Mouse (Mus musculus) intestine, embryonic 14.5 days (tissue): ENCODE data around the gene Psmd11. TPM values are rescaled to one million over a fixed set of nuclear protein-coding genes. Genes with fewer than 3 reads are reported as not detected.
"Not testable (repeated sequence)": the region's sequence is repeated elsewhere in the genome, so short reads cannot be mapped to it uniquely, and the experiment has no call there.

Experiments
- ATAC-seq: fragments of 200-750 bp; cut with Nextera tagmentation; replicated peaks from 2 replicates; pipeline ENCODE4 v1.8.0; 2017; ENCODE audit warnings: low read depth, moderate number of reproducible peaks, moderate TSS enrichment, moderate library complexity; ENCODE audit not compliant: low FRiP score, low TSS enrichment
- DNase-seq: peaks from one replicate; pipeline ENCODE4 v3.0.0-alpha.2; 2018; ENCODE audit warnings: low spot score
- H3K27ac ChIP-seq: fragments of 300-500 bp; sonication (generic); 2 replicates; pipeline ENCODE4 v1.5.1; 2014; ENCODE audit warnings: low read depth, mild to moderate bottlenecking, control low read depth
- H3K27me3 ChIP-seq: fragments of 300-500 bp; sonication (generic); replicated peaks from 2 replicates; pipeline ENCODE4 v1.6.1; 2014; ENCODE audit warnings: low read length, control low read depth; ENCODE audit not compliant: control insufficient read depth, insufficient read depth
- H3K36me3 ChIP-seq: fragments of 300-500 bp; sonication (generic); 2 replicates; pipeline ENCODE4 v1.6.1; 2014; ENCODE audit warnings: low read length, control low read depth; ENCODE audit not compliant: control insufficient read depth, insufficient read depth
- H3K4me1 ChIP-seq: fragments of 300-500 bp; sonication (generic); replicated peaks from 2 replicates; pipeline ENCODE4 v1.6.1; 2014; ENCODE audit warnings: low read length, control low read depth, mixed read lengths; ENCODE audit not compliant: control insufficient read depth, insufficient read depth
- H3K4me2 ChIP-seq: fragments of 300-500 bp; sonication (generic); 2 replicates; pipeline ENCODE4 v1.6.1; 2014; ENCODE audit warnings: low read length
- H3K4me3 ChIP-seq: fragments of 300-500 bp; sonication (generic); 2 replicates; pipeline ENCODE4 v1.5.1; 2014; ENCODE audit warnings: low read depth, low read length, control low read depth, mixed read lengths
- H3K9ac ChIP-seq: fragments of 300-500 bp; sonication (generic); 2 replicates; pipeline ENCODE4 v1.6.1; 2014; ENCODE audit warnings: mild to moderate bottlenecking, low read length
- H3K9me3 ChIP-seq: fragments of 300-500 bp; sonication (generic); 2 replicates; pipeline ENCODE4 v1.6.1; 2016; ENCODE audit warnings: low read length, control low read depth; ENCODE audit not compliant: control insufficient read depth
- WGBS: fragments of 180-500 bp; shearing (Covaris S2); extraction: QIAGEN DNeasy Blood & Tissue Kit; methylation state at CpG from one replicate; pipeline ENCODE4 v1.1.7; 2014; 5-methylcytosine and 5-hydroxymethylcytosine counted together
- polyA plus RNA-seq: library from polyadenylated mRNA; unstranded; fragments of >200 nt; fragmentation: Nextera tagmentation; extraction: Ambion mirVana; gene quantifications from 2 replicates; pipeline ENCODE4 v1.2.1, GENCODE M21; 2014

Psmd11 gene
- polyA plus RNA-seq, 1 experiment from 2014 or later, result 275 TPM

- peaks cover 88% of the 10 kb centered on the region for H3K36me3 ChIP-seq
- no peaks in the 10 kb centered on the region for H3K27me3 ChIP-seq
- WGBS, result 84% methylated on average over 1 of the region's 1 CpGs
- H3K9me3 ChIP-seq, result no peaks in the 10 kb centered on the region
- no peak for DNase-seq
- H3K4me1 ChIP-seq, result peaks cover 19% of the 10 kb centered on the region
- no peak overlapping the region for H3K9ac ChIP-seq
- ATAC-seq, result no peak
- H3K4me2 ChIP-seq, result no peak overlapping the region
- no peak overlapping the region for H3K27ac ChIP-seq
- H3K4me3 ChIP-seq, result no peak overlapping the region
Measured at GRCm38 (mm10) chr11:80389885-80390284, 38.5 kb upstream of the Psmd11 start.

- H3K36me3 ChIP-seq, result peaks cover 93% of the 10 kb centered on the region
- no peaks in the 10 kb centered on the region for H3K9me3 ChIP-seq
- WGBS, result 96% methylated on average over 2 of the region's 2 CpGs
- no peak overlapping the region for H3K27ac ChIP-seq
- 0 out of 2 replicates have a peak, but pooled peaks cover 3% of the 10 kb centered on the region for H3K4me1 ChIP-seq
- no peak overlapping the region for H3K9ac ChIP-seq
- DNase-seq, result no peak
- H3K27me3 ChIP-seq, result no peaks in the 10 kb centered on the region
- H3K4me2 ChIP-seq, result no peak overlapping the region
- H3K4me3 ChIP-seq, result no peak overlapping the region
- ATAC-seq, result no peak
Measured at GRCm38 (mm10) chr11:80391407-80392120, 36.9 kb upstream of the Psmd11 start.

GRCm38 (mm10) chr11:80395930-80396329, 32.5 kb upstream of the Psmd11 start:
- no peak for ATAC-seq
- H3K4me3 ChIP-seq, result no peak overlapping the region
- H3K9ac ChIP-seq, result no peak overlapping the region
- 89% methylated on average over 3 of the region's 3 CpGs for WGBS
- H3K4me1 ChIP-seq, result no peaks in the 10 kb centered on the region
- H3K27me3 ChIP-seq, result no peaks in the 10 kb centered on the region
- H3K9me3 ChIP-seq, result no peaks in the 10 kb centered on the region
- H3K36me3 ChIP-seq, result peaks cover 92% of the 10 kb centered on the region
- H3K4me2 ChIP-seq, result no peak overlapping the region
- no peak overlapping the region for H3K27ac ChIP-seq
- DNase-seq, result no peak

GRCm38 (mm10) chr11:80396617-80397016, 31.8 kb upstream of the Psmd11 start:
- DNase-seq (no peak), ATAC-seq (no peak)
- peaks cover 91% of the 10 kb centered on the region for H3K36me3 ChIP-seq
- H3K4me2 ChIP-seq, result no peak overlapping the region
- H3K27me3 ChIP-seq, result no peaks in the 10 kb centered on the region
- WGBS, result 90% methylated on average over 4 of the region's 4 CpGs
- H3K27ac ChIP-seq, result no peak overlapping the region
- H3K4me3 ChIP-seq, result no peak overlapping the region
- no peak overlapping the region for H3K9ac ChIP-seq
- no peaks in the 10 kb centered on the region for H3K4me1 ChIP-seq
- no peaks in the 10 kb centered on the region for H3K9me3 ChIP-seq

- peaks cover 65% of the 10 kb centered on the region for H3K36me3 ChIP-seq
- DNase-seq, H3K4me3 ChIP-seq, H3K4me2 ChIP-seq, H3K9me3 ChIP-seq, ATAC-seq, H3K9ac ChIP-seq, H3K27ac ChIP-seq, H3K4me1 ChIP-seq, H3K27me3 ChIP-seq: not testable (repeated sequence)
- 95% methylated on average over 6 of the region's 6 CpGs for WGBS
Measured at GRCm38 (mm10) chr11:80407878-80408277, 20.5 kb upstream of the Psmd11 start.

GRCm38 (mm10) chr11:80410377-80410776, 18.0 kb upstream of the Psmd11 start:
- H3K9me3 ChIP-seq, result no peaks in the 10 kb centered on the region
- peaks cover 47% of the 10 kb centered on the region for H3K36me3 ChIP-seq
- H3K27ac ChIP-seq, result no peak overlapping the region
- DNase-seq (no peak), ATAC-seq (no peak)
- no peak overlapping the region for H3K4me3 ChIP-seq
- H3K4me2 ChIP-seq, result no peak overlapping the region
- H3K9ac ChIP-seq, result no peak overlapping the region
- H3K27me3 ChIP-seq, result no peaks in the 10 kb centered on the region
- no peaks in the 10 kb centered on the region for H3K4me1 ChIP-seq
- WGBS, result 89% methylated on average over 2 of the region's 2 CpGs

GRCm38 (mm10) chr11:80417085-80417484, 11.3 kb upstream of the Psmd11 start:
- no peak overlapping the region for H3K4me3 ChIP-seq

GRCm38 (mm10) chr11:80419743-80420142, 8.7 kb upstream of the Psmd11 start:
- H3K27me3 ChIP-seq, result no peaks in the 10 kb centered on the region
- no peak for DNase-seq
- ATAC-seq, result no peak
- H3K36me3 ChIP-seq, result 0 out of 2 replicates have a peak, but pooled peaks cover 1% of the 10 kb centered on the region
- H3K9me3 ChIP-seq, result no peaks in the 10 kb centered on the region
- no peak overlapping the region for H3K4me3 ChIP-seq
- no peaks in the 10 kb centered on the region for H3K4me1 ChIP-seq
- H3K4me2 ChIP-seq, result no peak overlapping the region
- H3K27ac ChIP-seq, result no peak overlapping the region
- 95% methylated on average over 1 of the region's 1 CpGs for WGBS
- no peak overlapping the region for H3K9ac ChIP-seq

More at GRCm38 (mm10) chr11:80417085-80417484, 11.3 kb upstream of the Psmd11 start:
- Histone ChIP-seq H3K9ac (no peak overlapping the region), H3K27me3 (no peaks in the 10 kb centered on the region), H3K9me3 (no peaks in the 10 kb centered on the region), H3K4me1 (no peaks in the 10 kb centered on the region), H3K27ac (no peak overlapping the region), H3K4me2 (no peak overlapping the region), H3K36me3 (peaks cover 5% of the 10 kb centered on the region; the same call in 1 of the 2 replicates)
- DNase-seq (no peak), ATAC-seq (no peak)
- 91% methylated on average over 5 of the region's 5 CpGs for WGBS
